Mouse (Mus musculus) adrenal gland (tissue): ENCODE results near the gene Zfp683.

Source experiments
- intact Hi-C: fragments of 180-260 bp; cut with DNase I; formaldehyde crosslinking; loops from one replicate; pipeline ENCODE4 v1.15.1; 2025

The Zfp683 gene

DNA sequence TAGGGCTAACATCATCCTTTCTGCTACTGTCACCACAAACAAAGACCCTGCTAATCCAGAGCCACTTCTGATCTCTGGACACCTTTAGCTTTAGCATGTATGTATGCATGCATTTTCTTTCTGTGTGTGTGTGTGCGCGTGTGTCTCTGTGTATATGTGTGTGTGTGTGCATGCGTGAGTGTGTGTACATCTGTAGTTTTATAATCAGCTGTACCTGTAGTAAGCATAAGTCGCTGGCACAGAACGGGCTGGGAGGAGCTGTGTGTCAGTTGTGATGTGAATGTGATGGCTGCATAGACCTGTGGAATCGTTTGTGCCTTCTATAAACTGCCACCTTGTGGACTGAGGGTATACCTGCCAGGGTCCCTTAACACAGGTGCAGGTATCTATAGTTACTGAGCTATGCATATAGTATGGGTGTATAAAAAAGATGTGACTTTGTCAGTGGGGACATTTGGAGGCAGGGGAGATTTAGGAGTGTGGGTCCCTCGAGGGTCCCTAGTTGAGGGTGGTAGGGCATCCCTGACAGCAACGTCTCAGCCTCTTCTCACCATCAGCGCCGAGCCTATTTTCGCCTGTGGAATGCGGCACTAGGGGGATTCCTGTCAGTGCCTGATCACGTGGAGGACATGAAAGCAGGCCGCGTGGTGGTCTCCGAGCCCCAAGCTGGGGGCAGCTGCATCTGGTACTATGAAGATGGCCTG, 37.0 kb downstream of the Zfp683 start:
- intact Hi-C loops, result no loop called here

DNA sequence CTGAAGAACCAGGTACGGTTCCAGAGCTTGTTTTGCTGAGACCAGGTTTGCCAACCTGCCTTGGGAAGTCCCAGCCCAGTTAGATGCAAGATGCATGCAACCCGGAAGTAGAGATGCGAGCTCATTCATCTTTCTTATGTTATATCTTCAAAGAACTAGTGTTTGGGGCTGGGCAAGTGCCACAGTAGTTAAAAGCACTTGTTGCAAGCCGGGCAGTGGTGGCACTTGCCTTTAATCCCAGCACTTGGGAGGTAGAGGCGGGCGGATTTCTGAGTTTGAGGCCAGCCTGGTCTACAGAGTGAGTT, 37.5 kb downstream of the Zfp683 start:
- intact Hi-C loops, result no loop called here

DNA sequence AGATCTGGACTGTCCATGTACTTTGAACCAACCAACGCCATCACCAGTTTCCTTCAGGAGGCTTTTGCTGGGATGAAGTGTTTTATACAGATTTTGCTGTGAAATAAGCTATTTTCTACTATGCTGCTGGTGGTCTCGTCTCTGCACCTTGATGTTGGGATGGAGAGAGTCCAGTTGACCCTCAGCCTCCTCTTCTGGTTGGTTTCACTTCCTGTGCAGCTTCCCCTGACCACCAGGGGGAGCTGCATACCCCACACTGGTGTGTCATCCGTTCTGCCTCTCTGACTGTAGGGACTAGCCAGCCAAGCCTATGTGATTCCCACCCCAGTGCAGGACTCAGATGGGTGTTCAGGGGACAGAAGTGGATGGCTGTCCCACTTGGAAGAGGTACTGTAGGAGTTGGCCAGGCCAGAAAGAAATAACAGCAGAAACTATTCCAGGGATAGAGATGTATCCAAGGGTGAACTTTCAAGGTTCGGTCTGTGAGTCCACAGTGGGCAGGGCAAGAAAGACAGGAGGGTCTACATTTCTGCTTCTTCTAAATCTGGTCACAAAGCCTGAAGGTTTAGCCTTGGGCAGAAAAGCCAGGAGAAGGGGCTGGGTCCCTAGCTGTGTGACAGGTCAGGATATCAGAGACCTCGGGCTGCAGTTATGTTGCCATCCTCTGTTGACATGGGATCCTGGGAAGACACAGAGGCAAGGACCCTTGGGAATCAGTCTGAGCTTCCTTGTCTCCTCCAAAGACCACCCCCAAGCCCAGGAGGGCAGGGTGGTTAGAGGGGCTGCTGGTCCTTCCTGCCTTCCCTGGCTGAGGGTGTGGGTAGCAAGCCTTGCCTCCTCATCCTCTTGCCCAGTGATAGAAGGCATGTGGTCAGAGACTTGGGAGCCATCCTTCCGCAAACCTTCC, 39.0 kb downstream of the Zfp683 start:
- intact Hi-C loops, result loop anchor here (1.0 kb wide), 1 partner anchor 31 kb away; no protein-coding TSS in a partner anchor

DNA sequence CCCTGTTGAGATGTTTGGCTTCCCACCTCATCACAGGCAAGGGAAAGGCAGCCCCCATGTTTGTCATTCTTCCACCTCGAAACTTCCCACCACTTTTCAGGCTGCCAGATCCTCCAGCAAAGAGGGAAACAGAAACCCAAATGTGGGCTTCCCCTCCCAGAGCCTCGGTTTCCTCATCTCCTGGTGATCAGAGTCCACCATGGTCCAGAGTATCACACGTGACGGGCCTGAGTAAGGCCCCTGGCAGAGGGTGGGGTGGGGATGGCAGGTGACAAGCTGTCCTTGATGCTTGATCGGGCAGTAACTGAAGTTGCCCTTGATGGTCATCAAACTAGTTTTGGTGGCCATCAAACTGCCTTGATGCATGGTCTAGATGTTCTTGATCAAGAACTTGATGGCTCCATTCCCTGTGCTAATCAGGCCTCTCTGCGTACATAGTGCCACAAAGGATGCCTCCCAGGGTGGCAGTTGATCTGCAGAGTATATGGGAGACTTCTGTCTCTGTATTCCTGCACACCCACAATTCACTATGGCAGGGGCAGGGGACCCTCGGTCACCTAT, 40.4 kb downstream of the Zfp683 start:
- intact Hi-C loops, result no loop called here

DNA sequence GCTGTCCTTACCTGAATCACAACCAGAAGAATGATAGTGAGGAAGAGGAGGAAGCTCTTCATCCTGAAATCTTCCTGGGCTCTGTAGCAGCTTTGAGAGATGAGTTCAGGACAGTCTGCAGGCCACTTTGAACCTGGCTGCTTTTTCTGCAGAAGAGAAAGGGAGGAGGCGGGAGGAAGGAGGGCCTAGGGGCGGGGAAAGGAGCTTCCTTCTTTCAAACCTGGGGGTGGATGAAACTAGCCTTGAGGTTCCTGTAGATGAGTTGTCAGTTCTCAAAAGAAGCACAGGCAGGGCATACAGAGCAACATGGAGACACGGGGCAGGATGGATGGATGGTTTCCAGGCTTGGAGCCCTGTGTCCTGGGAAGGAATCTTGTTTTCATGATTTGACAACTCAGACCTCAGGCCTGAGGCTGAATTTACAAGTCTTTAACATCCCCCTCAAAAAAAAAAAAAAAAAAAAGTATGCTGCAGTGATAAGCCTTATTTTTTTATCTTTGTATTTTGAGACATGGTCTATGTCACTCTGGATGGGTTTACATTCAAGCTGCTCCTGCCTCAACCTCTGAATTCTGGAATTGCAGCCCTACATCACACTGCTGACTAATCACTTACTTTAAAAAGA, 41.4 kb downstream of the Zfp683 start, which contains the start of gene Cd52:
Gene Cd52 (minus strand): TSS at position 160 of the 625 bp plus-strand sequence.
- intact Hi-C loops, result no loop called here

DNA sequence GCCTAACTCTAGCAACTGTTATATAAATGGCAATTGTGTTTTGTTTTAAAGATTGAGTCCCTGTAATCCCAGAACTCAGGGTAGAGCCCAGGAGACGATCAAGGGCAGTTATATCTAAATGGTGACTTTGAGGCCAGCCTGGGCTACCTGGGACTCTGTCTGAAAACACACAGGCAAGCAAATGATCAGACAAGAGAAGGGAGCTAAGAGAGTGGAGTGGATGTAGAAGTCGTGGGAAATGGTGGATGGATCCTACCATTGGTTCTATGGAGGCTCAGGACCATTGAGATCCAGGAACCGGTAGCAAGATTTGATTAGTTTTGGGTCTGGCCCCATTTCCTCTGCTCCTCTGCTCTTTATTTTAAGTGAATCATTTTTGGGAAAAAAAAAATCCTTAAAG, 42.5 kb downstream of the Zfp683 start:
- intact Hi-C loops, result no loop called here

DNA sequence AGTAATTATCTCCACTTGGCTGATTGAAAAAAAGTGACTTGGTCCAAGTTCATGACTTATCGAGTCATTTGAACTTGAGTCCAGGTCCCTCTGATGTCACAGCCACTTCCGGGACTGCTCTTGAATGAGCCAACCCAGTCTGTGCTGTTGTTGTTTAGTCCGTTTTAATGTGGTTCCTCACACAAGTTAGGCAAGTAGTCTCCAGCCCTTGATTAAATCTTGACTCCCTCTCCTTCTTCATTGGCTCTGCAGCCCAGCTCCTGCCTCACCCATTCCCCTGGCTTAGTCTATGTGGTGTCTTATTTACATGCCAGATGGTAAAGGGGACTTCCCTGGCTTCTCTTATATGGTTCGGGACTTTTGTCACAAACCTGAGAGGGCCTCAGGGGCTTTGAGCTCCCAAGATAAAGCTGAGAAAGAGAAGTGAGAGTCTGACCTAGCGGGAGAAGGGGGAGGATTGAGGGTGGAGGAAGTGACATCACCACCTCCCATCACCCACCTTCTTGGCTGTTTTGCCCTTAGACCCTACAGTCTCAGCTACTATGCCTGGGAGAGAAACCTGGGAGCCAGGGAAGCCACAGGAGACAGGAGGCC, 43.5 kb downstream of the Zfp683 start:
- intact Hi-C loops, result no loop called here

DNA sequence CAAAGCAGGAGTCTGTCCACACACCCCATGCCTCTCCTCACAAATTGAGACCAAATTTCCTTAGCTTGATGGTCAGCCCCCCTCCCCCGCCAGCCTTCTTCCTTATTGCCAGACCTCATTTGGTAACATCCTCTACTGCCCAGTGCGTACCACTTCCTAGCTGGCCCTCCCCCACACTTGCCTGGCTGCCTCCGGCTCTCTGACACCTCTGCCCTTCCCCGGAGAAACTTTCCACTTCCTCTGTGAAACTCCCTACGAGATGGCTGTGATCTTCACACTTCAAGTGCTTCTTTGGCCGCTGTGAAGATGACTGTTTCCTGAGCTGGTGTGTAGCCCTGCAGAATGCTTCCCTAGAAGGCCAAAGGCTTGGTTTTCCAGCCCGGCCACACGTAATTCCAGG, 45.0 kb downstream of the Zfp683 start:
- intact Hi-C loops, result no loop called here

DNA sequence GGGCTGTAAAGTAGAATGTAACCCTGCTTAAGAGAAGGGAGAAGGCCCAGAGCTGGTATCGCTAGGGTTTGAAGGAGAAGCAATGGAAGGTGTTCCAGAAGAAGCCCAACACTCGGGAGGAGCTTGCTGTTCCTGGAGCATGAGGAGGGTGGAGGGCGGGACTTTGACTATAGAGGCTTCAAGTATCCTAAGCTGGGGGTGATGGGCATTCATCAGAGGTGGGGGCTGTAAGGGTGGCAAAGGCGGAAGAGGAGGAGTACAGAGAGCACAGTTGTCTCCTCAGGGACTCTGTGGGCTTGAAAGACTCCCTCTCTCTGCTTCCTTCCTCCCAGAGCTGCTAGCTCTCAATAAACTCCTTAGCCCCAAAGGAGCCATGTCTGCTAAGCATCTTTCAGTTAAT, 46.6 kb downstream of the Zfp683 start:
- intact Hi-C loops, result no loop called here

DNA sequence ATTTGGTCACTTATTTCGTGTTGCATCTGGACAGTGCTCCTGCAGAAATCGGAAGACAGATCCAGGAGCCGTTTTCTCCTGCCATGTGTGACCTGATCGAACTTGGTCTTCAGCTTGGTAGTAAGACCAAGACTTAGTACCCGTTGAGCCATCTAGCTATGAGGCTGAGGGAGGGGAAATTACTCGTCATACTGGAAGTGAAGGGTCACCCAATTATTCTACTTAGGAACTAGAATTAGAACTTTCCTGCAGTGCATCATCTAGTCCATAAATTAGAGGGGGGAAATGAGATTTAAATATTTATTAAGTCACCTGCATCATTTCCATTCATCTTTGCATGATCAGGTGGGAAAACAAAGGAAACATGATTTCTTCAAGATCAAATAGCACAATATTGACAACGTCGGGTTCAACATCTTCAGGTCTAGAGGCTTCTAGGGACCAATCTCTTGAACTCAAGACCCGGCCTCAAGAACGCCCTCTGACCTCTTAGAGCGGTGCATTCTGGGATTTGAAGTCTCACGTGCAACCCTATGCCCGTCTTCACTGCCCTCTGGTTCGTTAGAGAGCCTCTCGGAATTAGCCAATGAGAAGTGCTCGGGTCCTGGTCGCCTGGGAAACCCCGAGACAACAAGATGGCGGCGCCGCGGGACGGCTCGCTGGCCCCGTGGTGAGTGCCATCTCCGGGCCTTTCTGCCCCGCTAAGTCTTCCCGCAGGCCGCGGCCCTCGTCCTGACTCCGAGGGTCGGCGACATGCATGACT, 48.5 kb downstream of the Zfp683 start, which contains the start of gene Ubxn11:
Gene Ubxn11 (plus strand): TSS at position 592 of the 763 bp plus-strand sequence.
- intact Hi-C loops, result no loop called here

DNA sequence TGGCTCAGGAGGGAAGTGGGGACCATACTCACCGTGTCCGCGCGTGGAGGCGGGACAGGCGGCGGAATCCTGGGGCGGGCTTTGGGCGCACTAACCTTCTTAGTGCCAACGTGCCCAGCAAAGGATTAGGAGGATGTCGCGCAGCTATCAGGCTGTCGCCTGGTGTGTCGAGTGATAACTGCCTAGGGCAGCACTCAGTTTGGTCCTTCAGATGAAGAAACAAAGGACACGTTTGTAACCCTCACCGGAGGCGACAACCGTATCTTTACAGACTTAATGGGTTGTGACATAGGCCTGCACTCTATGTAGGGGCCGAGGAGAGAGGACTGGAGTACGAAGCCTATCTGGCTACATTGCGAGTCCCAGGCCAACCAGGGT, 49.1 kb downstream of the Zfp683 start:
- intact Hi-C loops, result no loop called here

DNA sequence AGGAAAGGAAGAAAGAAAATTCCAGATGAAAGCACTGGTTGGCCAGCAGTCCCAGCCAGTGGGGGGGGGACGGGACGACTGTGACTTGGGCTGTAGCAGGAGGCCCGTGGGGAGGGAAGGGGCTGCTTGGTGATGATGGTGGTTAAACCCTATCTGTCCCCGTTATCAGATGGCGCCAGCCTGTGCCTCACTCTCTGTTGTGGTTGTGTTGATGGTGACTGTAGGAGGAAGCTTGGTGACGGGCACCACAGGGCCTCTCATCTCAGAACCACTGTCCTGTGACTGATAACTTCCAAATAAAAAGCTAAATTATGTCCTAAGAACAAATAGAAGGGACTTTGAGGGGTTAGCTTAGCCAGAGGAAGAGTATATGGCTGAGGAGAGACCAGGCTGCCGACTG, 52.5 kb downstream of the Zfp683 start:
- intact Hi-C loops, result no loop called here

DNA sequence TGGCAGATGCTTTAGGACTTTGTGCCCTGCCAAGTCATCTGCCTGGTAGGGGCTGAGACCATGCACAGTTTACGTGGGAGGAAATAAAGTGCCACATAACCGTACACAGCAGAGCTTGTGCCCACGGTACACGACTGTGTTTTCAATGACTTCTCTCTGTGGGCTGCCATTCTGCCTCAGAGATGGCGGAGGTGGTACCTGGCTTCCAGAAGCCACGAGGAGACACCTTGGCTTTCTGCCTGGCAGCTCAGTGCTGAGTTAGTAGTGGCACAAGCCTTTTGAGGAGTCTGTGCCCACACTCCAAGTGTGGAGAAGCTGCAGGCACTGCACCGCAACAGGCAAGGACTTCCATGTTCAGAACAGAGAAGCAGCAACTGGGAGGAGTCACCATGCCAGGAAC, 54.1 kb downstream of the Zfp683 start:
- intact Hi-C loops, result no loop called here

DNA sequence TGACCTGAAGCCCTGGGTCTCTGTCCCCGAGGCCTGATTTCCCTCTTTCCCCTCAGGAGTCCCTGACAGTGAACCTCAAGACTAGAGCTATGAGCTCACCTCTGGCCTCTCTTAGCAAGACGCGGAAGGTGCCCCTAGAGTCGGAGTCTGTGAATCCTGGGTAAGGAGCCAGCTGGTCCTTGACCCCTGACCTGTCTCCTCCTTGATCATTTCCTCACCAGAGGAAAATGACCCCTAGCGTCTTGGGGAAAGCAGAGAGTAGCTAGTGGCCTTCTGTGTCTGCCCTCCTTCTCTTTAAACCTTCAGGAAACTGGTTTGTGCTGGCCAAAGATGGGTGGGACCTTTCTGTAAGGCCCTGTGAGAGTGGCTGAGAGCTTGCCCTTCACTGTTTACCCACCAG, 54.6 kb downstream of the Zfp683 start:
- intact Hi-C loops, result no loop called here
